Mouse (Mus musculus): Measurements from ENCODE around the gene Haspin.

Haspin gene

DNA sequence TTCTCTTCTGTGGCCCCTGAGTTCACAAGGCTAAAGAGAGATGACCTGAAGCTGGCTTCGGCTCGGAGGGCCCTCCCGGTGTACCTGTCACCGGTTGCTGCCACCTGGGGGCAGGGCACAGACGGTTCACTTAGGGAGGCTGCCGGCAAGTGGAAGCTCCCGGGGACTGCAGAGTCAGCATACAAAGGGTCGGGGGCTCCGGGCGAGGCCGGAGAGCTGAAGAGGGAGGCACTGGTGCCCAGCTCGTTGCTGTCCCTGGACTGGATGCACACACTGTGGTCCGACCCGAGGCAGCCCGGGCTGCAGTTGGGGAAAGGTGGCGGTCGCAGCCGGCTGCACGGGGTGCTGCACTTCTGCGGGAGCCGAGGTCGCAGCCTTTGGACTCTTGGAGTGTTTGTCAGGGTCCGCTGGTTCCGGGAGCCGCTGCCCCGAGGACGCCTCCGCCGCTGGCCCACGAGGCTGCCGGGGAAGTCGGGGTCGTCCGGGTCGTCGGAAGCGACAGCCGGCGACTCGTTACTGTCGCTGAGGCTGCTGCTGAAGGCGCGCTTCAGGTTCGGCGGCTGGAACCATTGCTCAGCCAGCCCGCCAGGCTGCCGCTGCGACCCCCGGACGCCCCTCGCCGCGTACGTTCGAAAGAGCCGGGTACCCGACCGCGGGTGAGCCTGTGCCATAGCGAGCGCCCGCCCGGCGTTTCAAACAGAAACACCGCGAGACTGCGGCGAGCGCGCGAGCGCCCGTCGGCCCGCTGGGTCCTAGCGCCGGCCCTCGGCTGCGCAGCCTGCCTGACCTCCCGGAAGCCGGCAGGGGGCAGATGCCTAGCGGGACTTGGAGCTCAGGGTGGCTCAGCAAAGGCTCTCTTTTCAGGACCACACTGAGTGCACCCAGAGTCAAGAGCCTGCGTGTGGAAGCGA is at the start of gene Haspin:
Haspin (minus strand) TSS at position 704 of the 911 bp plus-strand sequence.
- peak; percentile 88 to 92 for DNase-seq

DNA sequence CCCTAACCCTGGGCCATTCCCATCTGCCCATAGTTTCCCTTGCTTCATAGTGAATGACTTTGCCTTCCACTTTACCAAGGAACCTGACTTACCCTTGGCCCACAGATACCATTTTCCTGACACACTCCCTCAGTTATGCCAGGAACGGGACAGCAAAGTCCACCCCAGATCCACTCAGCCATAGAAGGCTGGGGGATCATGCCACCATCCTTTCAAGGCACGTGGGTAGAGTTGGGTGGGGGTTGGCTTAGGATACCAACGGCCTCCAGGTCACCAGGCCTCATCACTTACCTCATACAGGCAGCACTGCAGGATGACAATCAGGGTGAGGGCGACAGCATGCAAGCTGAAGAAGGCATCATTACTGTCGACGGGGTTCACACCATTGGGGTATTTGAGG is 49.1 kb upstream of the Haspin start:
- DNase-seq = peak; percentile 31 to 64

DNA sequence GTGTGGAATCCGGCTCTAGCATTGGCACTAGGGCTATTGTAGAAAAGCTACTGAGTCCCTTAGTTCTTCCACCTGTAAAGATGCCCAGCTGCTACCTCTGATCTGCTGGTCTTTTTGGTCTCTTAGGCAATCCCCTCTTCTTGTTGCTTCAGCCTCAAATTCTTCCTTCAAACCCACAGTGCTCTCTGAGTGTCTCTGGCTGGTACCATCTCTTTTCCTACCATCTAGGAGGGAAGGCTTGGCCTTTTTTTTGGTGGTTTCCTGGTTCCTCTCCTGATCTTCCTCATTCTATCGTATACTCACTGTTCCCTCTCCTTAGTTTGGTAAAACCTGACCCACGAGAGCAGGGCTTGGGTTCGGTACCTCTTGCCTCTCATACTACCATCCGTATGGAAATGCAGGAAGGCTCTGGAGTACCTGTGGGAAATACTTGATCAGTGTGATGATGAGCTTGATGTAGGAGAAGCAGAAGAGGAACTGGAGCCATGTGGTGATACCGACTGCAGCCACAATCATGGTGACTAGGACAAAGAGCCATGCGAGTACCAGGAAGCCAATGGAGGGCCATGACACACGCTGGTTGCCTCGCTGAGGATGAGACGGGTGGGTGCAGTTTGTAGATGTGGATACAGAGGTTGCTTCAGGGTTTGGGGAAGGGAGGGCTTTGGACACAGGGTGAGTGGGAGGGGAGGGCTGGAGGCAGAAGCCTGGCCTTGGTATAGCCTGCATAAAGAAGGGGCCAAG is 48.0 kb upstream of the Haspin start:
- DNase-seq = no peak

DNA sequence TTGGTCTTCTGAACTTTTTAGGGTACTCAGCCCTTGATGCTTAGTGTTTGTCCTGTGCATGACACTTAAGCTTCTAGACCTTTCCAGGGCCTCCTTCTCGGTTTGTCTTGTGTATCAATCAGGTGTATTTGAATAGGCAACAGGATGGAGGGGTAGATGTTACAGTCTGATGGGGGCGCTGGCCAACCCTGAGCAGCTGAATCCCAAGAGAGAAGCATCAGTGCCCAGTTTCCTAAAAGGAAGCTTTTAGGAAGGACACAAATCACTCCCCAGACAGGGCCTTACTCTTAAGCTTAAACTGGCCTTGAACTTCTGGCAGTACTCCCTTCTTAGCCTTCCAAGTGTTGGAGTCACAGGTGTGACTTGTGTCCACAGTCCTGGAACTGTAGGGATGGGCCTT is 39.8 kb upstream of the Haspin start:
- no peak for DNase-seq

DNA sequence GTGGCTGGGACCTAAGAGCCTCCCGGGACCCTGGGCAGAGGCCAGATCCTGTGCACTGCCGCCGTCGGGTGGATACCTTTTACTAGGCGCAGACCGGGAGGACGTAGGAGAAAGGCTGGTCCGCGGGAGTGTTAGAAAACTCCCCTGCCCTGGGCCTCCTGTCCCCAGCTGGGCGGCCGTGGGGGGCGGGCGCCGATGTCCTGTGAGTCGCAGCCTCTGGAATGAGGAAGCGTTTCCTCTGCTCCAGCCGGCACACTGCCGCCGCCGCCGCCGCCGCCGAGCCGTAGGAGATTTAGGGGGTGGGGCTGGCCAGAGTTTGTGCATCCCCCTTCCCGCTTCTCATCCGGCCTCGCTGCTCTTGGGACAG is 39.4 kb upstream of the Haspin start:
- peak; percentile 75 to 80 for DNase-seq

DNA sequence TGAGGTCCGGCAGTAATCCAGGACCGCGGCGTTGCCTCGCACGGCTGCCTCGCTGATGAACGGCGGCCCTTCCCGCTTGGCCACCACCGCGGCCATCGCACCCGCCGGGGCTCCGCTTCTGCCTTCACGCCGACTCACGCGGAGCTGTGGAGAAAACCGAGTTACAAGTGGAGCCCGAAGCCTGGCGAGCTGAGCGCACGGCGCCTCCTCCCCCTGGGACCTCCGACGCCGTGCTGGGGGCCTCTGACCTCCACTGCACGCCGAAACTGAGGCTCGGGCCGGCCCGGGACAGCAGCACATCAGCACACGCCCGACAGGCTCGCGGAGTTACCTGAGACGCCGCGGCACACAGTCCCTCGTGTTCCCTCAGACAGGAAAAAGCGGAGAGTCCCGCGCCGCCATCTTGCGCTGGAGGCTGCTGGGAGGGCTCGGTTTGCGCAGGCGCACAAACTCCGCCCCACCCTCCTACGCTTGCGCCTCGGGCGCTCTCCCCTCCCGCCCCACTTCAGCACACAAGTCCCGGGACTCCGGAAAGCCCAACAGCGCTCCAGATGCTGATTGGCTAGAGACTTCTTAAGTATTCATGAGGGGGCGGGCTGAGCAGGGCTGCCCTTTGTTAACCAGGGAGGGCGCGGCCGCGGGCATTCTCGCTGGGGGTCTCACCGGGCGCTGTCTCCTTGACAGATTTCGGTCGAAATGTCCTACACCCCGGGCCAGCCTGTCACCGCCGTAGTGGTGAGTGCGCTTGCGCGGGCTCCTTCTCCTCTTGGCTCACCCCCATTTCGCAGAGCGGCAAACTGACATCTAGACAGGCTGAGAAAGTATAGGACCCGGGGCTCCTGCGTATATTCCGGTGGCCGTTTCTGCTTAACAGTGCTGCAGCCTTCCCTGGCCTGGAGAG is 38.8 kb upstream of the Haspin start, which contains the start of the genes Emc6 and Tax1bp3:
Emc6 (minus strand) TSS at position 430 of the 901 bp plus-strand sequence.
Tax1bp3 (plus strand) TSS at position 476 of the 901 bp plus-strand sequence.
- DNase-seq = peak; percentile 95 to 97

DNA sequence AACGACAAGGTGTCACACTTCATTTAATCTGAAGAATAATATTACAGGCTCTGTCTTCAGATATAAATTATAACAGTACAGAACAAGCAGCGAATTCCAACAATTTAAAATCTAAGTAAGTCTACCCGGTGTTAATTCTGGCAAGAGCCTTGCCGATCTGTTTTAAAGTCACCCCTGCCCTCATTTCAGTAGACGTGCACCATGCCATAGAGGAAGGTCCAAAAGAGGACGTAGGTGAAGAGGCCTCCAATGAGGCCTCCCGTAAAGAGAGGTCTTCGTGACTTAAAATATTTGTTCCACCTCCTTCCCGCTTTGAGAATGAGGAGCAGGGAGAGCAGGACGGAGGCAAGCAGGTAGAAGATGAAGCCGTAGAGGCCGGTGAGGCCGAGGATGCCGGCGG is 38.1 kb upstream of the Haspin start:
- DNase-seq = no peak

DNA sequence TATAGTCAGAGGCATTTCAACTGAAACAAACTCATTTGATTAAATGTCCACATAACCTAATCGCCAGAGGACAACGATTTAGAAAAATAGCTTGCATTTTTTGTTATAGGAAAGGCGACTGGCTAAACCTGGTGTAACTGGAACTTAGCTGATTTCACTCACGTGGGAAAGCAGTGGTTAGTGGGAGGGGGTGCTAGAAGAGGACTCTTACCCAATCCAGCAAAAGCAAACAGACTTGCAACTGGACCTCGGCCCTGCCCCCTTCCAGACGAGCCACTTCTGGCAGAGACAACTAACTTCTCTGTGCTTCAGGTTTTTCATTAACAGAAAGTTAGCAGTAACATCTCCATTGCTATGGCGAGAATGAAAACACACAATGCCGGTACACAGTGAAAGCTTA is 37.5 kb upstream of the Haspin start:
- DNase-seq = peak; percentile 92 to 96

DNA sequence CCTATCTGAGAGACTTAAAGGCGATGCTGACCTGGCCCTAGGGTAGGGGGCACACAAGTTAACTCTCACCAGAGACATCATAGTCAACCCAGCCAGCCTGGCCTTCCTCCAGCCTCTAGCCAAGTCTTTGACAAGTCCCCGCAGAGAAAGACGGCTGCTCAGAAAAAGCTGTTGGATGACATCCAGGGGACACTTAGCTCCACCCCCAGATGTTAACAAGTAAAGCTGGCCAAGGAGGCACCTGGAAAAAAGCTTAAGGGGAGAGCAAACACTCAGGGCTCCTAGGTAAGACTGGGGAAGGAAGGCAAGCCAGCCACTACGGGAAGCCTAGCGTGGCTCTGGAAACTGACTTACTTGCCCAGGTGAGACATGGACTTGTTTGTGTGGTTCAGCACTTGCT is 34.1 kb upstream of the Haspin start:
- peak; percentile 93 to 94 for DNase-seq

DNA sequence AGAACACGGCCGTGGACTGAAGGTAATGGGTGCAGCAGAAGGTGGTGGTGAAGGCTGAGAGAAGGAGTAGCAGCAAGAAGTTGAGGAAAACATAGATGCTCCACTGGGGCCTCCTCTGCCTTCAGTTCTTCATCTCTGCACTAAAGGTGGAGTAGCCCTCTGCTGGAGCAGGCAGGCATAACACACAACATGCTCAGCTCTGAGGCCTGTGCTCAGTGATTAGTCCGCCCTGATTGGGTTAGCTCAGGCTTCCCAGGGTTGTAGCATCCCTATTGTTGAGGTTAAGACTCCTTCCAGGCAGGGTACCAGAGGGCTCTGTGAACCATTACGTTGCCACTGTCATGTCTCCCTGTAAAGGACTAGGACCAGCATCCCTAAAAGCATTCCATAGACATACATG is 31.1 kb upstream of the Haspin start:
- DNase-seq = peak; percentile 54 to 81

DNA sequence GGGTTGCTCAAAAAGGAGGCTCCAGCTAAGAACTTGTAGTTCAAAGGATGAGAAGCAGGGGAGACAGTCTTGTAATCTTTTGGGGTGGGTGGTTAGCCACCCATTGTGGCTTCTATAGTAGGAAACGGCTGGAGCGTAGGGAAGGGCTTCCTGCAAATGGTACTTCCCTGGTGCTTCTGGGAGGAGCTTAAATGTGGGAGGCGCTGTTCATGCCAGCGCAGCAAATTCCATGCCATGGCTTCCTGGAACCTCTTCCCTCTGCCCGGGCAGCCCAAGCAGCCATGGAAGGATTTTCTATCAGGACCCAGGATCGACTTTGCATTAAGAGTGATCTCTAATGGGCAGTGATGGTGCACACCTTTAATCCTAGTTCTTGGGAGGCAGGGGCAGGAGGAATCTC is 30.5 kb upstream of the Haspin start:
- DNase-seq = peak; percentile 41 to 58

DNA sequence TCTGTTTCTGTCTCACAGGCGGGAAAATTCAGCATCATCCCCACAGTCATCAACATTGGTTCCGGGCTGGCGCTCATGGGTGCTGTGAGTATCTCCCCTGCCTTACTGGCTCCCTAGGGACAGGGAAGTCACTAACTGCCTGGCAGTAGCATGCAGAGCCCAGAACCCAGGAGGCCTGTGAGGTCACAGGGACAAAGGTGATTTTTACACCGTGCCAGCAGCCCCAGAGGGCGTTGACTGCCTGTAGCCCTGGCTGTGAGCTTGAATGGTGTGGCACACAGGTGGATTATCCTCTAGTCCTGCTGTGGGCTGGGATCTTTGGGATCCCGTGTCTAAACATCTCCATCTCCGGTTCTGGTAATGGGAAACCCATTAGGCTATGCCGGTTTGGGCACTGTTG is 30.0 kb upstream of the Haspin start:
- DNase-seq = peak; percentile 65 to 67

DNA sequence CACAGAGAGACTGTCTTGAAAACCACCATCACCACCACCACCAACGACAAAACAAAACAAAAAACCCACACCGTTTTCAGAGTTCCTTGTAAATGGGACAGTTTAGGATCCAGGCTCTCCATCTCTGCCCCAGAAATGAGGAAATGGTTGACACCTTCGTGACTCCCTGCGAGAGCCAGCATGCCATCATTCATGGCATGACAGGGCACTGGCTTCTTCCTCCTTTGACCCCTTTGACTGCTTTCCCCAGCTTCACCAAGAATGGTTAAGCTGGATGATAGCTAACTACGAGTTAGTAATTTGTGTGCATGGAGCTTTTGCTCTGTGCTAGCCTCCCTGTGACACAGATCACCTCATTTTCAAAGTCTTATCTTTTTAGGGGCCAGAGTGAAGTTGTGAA is 24.2 kb upstream of the Haspin start:
- peak in 1 of 2 experiments; percentile 38 for DNase-seq

DNA sequence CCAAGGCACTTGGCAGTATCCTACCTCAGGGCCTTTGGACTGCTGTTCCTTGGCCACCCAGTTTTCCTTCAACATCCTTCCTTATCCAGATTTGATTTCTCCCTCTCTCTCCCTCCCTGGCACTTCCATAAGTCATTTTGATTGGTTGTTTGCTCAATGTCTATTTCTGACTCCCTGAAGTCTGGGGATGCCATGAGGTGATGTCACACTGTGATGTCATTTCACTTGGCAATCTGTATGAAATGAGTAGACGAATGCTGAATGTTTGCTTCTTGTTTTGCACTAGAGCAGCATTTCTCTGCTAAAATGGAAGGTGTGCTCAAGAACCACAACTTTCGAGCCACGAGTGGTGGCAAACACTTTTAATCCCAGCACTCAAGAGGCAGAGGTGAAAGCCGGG is 23.5 kb upstream of the Haspin start:
- DNase-seq = no peak

DNA sequence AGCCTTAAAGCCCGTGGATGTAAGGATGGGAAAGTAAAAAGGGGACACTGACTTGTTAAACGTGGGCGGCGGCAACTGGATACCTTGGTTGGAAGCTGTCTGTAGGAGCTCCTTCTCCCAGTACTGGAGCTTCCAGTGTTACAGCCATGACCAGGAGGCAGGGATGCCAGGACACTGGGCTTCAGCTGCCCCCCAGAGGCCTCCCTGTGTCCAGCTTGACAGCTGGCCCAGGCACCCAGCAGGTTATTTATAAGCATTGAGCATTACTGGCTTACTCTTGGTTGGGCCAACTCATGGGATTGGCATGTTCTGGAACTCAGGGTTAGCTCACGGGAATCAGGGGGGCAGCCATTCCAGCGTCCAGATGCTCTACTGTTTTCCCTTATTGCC is 22.7 kb upstream of the Haspin start:
- peak in 1 of 2 experiments; percentile 50 for DNase-seq

DNA sequence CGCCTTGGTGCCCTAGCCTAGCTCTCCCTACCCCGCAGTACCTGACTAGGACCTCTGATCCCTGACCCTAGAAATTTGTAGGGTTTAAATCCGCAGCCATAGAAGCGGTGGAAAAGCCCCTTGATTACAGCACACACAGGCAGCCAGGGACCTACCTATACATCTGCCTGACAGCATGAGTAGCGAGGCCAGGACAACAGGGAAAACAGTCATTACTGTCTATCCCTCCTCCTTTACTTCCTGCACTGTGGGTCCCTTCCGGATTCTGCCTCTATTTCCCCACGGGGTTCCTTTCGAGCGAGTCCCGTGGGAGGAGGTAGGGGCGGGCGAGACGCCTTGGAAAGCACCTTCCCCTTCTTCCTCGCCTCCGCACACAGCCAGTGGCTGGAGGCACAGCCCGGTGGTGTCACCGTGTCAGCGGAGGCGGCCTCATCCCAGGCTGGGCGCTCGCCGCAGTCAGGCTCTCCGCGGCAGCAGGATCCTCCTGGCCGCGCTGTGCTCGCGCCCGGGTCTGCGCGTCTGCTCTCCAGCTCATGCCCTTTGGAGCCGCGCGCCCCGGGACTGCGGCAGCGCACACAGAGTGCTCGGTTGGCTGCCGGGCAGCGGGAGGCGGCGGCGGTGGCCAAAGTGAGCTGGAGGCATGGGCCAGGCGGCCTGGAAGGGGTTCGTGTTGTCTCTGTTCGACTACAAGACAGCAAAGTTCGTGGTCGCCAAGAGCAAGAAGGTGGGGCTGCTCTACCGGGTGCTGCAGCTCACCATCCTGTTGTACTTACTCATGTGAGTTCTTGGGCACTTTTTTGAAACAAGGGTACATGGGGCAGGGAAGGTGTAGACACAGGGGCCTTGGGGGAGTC is 22.1 kb upstream of the Haspin start, which contains the start of gene P2rx5:
P2rx5 (plus strand) TSS at position 465 of the 854 bp plus-strand sequence.
- peak; percentile 54 to 64 for DNase-seq

DNA sequence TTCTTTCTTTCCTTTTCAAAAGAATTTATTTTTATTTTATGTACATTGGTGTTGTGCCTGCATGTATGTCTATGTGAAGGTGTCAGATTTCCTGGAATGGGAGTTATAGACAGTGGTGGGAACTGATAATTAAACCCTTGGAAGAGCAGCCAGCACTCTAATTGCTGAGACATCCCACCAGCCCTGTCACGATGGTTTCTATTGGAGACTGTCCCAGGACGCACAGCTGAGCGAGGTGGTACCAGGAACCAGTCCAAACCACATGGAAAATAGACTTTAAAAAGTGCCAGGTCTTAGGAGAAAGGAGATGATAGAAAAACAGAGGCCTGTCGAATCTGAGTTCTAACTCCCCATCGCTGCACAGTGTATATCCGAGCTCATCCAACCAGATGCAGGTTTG is 17.0 kb upstream of the Haspin start:
- no peak for DNase-seq

DNA sequence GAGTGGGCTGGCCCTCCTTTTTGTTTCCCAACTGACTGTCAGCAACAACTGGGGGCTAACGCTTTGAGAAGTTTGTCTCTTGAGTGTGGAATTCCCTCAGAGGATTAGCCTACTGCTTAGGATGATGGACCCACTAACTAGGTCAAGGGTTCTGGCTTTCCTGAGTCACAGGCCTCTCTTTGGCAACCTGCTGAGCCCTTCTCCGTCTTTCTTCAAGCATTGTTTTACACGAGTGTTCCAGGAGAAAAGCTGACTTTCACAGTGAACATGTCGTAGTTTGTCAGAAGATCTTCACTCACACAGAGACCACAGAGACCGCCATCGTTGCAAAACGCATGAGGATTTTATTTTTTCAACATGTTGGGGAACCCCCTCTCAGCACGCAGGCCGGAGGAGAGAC is 10.1 kb upstream of the Haspin start:
- no peak for DNase-seq

DNA sequence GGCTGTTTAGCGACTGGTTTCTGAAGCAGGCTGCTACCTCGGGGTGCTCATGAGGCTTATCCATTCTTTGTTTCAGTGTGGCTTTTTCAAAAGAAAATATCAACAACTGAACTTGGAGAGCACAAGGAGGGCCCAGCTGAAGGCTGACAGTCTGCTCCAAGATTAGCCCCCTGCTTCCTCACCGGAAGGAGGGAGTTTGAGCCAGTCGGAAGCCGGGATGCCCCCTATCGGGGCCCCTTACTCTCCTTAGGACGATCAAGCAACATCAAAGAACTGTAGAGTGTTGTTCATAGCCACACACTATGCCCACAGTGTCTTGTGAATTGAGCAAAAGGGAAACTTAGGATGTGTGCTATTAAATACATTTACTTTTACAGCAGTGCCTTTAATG is 8.9 kb upstream of the Haspin start:
- DNase-seq = no peak

DNA sequence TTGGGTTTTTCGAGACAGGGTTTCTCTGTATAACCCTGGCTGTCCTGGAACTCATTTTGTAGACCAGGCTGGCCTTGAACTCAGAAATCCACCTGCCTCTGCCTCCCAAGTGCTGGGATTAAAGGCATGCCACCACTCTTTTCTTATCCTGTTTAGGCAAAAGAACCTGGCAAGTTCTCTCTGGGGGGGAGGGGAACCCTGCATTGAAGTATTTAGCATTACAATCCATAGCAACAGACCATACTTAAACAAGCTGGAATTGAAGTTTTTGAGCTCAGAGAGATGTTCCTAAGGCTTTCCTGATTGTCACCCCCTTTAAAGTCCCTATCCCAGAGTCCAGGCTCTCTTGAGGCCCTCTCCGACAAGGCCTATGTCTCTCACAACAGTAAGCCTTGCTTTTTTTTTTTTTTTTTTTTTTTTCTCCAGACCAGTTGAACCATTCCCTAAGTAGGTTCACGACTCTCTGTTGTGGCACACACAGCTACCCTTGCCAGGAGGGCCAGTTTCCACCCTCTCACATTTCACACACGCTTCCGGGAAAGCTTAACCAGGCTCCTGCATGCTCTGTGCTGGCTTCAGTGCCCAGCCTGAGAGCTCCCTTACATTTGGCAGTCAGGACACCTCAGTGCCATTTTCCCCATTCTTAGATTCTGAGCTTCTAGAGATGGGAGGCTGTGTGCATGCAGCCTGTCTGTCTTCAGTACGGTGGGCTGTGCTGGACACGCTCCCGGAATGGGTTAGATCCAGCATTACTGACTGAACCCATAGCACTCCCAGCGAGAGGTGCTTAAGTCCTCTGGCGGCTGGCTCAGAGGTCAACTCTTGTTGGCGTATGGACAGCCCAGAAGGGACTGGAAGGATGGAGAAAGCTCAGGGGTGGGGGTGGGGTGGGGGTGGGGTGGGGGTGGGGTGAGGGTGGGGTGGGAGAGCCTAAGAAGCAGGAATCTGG is 8.2 kb upstream of the Haspin start:
- peak in 1 of 2 experiments; percentile 51 for DNase-seq

Measured in kidney, adult 8-10 months (tissue).